Mouse (Mus musculus) brown adipose tissue, adult 24 weeks (tissue): ENCODE results near the gene Fastkd1. TPM values are rescaled to one million over a fixed set of nuclear protein-coding genes. Genes with fewer than 3 reads are reported as not detected.
"Not testable (repeated sequence)": the region's sequence is repeated elsewhere in the genome, so short reads cannot be mapped to it uniquely, and the experiment has no call there.

Experiments used
- H3K27ac ChIP-seq: fragments of 200-500 bp; replicated peaks from 2 replicates; pipeline ENCODE4 v1.5.1; 2012; ENCODE audit warnings: low read depth, mild to moderate bottlenecking, low read length
- H3K4me1 ChIP-seq: fragments of 200-500 bp; 2 replicates; pipeline ENCODE4 v1.6.1; 2012; ENCODE audit warnings: low read length, mixed read lengths; ENCODE audit not compliant: control insufficient read depth, insufficient read depth, insufficient read length
- H3K4me3 ChIP-seq: fragments of 200-500 bp; 2 replicates; pipeline ENCODE4 v1.5.1; 2012; ENCODE audit warnings: low read depth, mild to moderate bottlenecking, low read length, moderate library complexity; ENCODE audit not compliant: insufficient read depth
- polyA plus RNA-seq: library from polyadenylated mRNA; stranded (reverse); fragments of >200 nt; gene quantifications from 2 replicates; pipeline ENCODE4 v1.2.4, GENCODE M21; 2012; ENCODE audit not compliant: missing spikeins, insufficient read depth, insufficient read length

Gene Fastkd1
- polyA plus RNA-seq, 1 experiment = 24.0 TPM

DNA sequence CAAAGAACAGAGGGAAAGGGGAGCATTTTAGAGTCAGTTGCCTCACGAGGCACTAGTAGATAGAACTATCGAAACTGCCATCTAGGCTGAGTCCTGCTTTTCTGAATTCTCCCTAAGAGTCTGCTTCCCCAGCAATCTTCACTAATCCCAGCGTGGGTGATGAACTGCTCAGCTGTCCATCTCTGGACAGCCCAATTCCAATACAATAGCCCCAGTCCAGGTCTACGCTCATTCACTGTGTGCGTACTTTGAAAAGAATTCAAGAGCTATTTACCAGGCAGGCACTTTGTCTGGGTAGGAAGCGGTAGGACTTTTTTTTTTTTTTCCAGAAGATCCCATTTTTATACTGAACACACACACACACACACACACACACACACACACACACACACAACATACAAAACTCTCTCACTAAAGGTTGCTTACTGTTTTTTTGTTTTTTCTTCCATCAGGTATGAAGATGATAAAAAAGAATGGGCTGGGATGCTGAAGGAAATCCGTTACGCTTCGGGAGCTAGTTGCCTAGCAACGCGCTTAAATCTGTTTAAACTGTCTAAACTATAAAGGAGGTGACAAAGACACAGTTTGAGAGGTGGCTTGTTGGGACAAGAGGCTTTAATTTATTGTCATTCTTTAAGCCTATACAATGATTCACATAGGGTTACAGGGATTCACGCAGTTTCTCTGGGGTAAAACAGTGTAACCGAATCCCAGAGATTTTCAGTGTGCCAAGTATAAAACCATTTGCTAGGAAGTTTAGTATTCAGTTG, 30.1 kb downstream of the Fastkd1 start:
- Histone ChIP-seq H3K27ac (no peak overlapping the region), H3K4me1 (no peaks in the 10 kb centered on the region)

DNA sequence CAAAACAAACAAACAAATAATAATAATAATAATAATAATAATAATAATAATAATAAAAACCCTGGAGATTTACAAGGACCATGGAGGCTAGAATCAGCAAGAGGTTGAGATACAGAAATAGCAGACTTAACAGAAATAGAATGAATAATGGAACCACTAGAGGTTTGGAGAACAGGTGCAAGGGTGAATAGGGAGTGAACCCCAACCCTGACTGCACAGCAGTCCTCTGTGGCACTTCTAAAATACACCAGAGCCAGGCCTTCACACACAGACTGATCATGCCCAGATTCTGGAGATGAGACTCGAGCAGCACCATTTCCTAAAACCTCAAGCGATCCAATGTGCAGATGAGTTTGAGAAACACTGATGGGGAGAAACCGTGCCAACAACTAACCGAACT, 31.4 kb downstream of the Fastkd1 start:
- H3K27ac ChIP-seq = no peak overlapping the region
- H3K4me3 ChIP-seq = no peak overlapping the region
- H3K4me1 ChIP-seq = no peaks in the 10 kb centered on the region

More for the DNA sequence above, 30.1 kb downstream of the Fastkd1 start:
- H3K4me3 ChIP-seq = no peak overlapping the region

DNA sequence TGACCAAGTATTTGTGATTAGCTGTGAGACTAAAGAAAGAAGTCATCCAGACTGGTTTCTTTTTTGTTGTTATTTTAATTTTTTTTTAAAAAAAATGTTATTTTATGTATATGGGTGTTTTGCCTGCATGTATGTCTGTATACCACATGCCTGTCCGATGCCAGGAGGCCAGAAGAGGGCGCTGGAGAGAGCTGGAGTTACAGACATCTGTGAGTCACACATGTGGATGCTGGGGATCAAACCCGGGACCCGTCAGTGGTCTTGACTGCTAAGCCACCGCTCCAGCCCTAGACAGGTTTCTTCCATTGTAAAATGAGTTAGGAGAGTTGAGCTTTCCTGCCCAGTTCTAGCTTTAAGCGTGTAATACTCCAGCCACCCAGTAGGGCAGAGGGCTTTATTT, 33.3 kb downstream of the Fastkd1 start:
- Histone ChIP-seq H3K27ac (no peak overlapping the region), H3K4me1 (no peaks in the 10 kb centered on the region), H3K4me3 (no peak overlapping the region)

DNA sequence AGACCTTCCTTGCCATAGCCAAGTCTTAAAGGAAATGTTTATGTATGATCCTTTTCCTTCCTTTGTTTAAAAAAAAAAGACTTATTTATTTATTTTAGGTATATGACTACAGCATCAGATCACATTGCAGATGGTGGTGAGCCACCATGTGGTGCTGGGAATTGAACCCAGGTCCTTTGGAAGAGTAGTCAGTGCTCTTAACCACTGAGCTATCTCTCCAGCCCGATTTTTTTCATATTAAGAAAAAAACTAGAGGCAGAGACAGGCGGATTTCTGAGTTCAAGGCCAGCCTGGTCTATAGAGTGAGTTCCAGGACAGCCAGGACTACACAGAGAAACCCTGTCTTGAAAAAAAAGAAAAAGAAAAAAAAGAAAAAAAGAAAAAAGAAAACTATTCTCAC, 36.1 kb downstream of the Fastkd1 start:
- H3K27ac ChIP-seq, H3K4me1 ChIP-seq, H3K4me3 ChIP-seq: not testable (repeated sequence)

DNA sequence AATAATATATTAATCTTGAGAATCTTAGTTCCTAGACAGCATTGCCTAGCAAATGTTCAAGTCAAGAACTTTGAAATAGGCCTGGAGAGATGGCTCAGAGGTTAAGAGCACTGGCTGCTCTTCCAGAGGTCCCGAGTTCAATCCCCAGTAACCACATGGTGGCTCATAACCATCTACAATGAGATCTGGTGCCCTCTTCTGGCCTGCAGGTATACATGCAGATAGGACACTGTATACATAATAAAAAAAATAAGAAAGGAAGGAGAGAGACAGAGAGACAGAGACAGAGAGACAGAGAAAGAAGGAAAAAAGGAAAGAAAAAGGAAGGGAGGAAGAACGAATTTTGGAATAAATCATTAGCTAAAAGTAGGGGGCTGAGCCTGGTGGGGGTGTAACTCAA, 36.6 kb downstream of the Fastkd1 start:
- Histone ChIP-seq H3K27ac (no peak overlapping the region), H3K4me1 (0 out of 2 replicates have a peak, but pooled peaks cover 2% of the 10 kb centered on the region), H3K4me3 (no peak overlapping the region)

DNA sequence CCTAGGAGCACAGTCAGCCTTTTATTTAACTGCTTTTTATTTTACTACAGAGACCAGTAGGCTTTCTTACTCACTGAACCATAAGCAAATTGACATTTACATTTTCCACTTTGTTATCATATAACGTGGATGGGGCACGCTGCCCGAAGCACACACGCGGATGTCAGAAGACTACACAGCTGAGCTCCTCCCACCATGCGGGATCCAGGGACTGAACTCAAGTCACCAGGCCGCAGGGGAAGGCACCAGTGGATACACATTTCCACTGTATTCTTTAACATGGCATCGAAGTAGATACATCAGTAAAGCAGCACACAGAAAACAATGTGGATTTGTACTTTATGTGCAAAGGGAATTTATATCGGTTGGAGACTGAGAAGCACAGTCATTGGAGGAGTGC, 38.0 kb downstream of the Fastkd1 start:
- Histone ChIP-seq H3K4me1 (0 out of 2 replicates have a peak, but pooled peaks cover 2% of the 10 kb centered on the region), H3K4me3 (no peak overlapping the region), H3K27ac (no peak overlapping the region)

DNA sequence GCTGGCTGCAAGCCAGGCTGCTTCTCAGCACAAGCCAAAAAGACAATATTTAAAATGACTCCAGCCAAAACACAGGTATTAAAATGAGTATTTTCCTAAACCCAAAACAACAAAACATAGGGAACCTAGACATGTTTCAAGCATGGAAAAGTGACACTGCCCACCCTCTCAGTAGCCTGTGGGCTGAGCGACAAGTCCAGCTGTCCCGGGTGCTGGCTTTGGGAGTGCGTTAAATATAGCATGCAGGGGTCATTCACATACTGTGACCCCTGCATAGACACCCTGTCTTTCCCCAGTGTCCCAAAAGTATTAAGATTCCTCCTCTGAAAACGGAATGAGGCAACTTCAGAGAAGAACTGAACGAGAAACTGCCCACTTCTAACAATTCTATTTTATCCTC, 39.6 kb downstream of the Fastkd1 start:
- Histone ChIP-seq H3K4me3 (no peak overlapping the region), H3K27ac (no peak overlapping the region), H3K4me1 (0 out of 2 replicates have a peak, but pooled peaks cover 2% of the 10 kb centered on the region)

DNA sequence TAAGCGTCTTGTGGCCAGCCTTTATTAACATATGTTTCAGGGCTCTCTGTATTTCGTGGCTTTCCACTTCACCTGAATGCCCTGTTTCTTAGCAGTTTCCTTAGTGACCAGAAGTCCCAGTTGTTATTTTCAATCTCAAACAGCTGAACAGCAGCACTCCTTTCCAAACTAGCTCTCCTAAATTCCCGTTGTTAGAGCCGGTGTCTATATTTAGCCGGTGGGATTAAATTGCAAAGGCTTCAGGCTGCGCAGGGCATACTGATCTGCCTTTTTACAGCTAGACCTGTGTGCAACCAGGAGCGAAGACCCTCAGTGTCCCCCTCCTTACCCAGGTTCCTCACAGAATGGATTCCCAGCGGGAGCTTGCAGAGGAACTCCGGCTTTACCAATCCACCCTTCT, 43.5 kb downstream of the Fastkd1 start, which contains the start of gene Klhl41:
Gene Klhl41, plus strand, starts transcription at position 268 of the 400 bp plus-strand sequence.
- Histone ChIP-seq H3K4me3 (no peak within 1 kb of the TSS), H3K4me1 (0 out of 2 replicates have a peak, but pooled peaks cover 2% of the 10 kb centered on the region), H3K27ac (no peak within 1 kb of the TSS)

DNA sequence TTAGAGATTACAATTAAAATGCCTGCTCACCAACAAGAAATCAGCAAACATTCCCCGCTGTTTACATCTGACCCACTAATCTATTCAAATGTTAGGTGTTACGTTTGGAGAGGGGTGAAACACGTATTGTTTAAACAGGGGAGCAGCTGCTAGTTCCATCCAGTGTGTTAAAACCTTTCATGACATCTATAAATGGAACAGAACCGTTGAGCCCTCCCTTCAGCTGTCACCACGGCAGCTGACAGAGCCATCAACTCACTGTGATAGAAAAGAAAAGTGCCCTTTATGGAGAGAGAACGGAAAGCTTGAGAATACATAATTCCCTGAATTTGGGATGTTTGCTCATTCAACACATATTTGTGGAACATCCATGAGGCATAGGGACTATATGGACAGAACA, 44.9 kb downstream of the Fastkd1 start:
- Histone ChIP-seq H3K27ac (no peak overlapping the region), H3K4me3 (no peak overlapping the region)

DNA sequence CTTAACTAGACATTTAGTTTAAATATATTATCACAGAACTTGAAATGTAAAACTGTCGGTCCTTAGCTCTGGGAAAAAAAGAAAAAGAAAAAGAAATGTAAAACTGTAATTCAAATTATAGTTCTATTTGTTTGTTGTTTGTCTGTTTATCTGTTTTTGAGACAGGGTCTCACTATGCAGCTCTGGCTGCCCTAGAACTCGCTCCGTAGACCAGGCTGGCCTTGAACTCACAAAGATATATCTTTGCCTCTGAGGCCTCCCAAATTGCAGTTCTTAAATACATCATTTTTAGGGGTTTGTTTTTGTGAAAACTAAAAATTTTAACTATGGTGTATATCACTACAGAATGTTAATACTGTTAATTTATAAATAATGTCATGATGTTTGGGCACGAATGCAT, 45.7 kb downstream of the Fastkd1 start:
- no peak overlapping the region for H3K4me3 ChIP-seq
- no peak overlapping the region for H3K27ac ChIP-seq
- H3K4me1 ChIP-seq = no peaks in the 10 kb centered on the region

More for the DNA sequence above, 44.9 kb downstream of the Fastkd1 start:
- H3K4me1 ChIP-seq = 0 out of 2 replicates have a peak, but pooled peaks cover 2% of the 10 kb centered on the region

DNA sequence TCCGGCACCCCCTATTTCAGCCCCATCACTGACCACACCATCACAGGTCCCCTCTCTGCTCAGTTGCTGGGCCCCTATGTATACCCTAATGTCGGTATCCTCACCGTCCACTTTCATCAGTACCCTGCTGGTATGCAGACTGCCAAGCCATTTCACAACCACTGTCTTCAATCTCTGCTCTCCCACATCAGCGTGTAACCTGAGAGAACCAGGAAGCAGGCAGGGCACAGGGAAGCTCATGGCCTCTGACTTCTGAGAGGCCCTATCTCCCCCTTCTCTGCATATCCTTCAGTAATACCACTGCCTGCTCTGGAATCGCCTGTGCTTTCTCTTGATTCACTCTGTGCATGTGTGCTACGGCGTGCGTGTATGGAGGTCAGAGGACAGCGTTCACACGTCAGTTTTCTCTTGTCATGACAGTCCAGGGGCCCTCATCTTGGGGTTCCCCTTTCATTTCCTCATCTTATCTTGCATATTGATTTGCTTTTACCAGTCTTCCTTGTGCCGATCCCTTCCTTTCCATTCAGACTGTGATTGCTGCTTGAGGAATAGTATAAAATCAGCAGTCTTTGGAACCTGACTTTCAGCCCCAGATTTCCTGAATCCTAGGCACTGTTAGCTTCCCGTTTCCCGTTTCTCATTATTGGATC, 49.4 kb downstream of the Fastkd1 start:
- Histone ChIP-seq H3K4me3 (no peak overlapping the region), H3K4me1 (no peaks in the 10 kb centered on the region), H3K27ac (no peak overlapping the region)

DNA sequence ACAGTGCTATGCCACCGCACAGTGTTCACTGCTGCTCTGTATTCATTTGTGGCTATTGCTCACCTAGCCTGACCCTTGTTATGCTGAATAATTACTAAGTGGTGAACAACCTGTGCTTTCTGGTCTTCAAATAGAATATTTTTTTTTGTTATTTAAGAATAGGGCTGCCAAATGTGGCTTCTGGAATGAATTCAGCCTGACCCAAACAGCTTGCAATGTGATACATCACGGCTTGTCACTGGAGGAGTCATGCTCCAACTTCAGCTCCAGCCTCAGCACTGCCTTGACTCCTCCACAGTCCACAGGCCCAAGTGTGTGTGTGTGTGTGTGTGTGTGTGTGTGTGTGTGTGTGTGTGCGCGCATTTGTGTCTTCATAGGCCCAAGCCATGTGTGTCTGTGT, 54.0 kb downstream of the Fastkd1 start:
- Histone ChIP-seq H3K4me3 (no peak overlapping the region), H3K27ac (no peak overlapping the region)

DNA sequence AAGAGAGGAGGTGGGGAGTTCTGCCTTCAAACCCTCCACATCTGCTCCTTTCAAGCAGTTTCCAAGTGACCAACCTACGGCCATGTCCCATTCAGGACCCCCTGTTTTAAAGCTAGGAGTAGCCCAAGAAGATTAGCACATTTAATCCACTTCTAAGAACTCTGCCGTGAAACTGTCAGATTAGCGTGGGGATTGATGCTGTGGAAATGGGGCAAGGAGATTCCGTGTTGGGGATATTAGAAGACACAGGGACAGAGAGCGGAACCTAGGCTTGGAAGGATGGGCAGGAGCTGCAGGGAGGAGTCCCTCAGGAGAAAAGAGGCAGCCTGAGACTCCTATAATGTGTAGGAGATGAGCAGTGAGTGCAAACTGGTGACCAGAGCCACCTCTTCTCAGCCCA, 63.6 kb downstream of the Fastkd1 start:
- Histone ChIP-seq H3K27ac (no peak overlapping the region), H3K4me3 (no peak overlapping the region)

More for the DNA sequence above, 54.0 kb downstream of the Fastkd1 start:
- no peaks in the 10 kb centered on the region for H3K4me1 ChIP-seq

DNA sequence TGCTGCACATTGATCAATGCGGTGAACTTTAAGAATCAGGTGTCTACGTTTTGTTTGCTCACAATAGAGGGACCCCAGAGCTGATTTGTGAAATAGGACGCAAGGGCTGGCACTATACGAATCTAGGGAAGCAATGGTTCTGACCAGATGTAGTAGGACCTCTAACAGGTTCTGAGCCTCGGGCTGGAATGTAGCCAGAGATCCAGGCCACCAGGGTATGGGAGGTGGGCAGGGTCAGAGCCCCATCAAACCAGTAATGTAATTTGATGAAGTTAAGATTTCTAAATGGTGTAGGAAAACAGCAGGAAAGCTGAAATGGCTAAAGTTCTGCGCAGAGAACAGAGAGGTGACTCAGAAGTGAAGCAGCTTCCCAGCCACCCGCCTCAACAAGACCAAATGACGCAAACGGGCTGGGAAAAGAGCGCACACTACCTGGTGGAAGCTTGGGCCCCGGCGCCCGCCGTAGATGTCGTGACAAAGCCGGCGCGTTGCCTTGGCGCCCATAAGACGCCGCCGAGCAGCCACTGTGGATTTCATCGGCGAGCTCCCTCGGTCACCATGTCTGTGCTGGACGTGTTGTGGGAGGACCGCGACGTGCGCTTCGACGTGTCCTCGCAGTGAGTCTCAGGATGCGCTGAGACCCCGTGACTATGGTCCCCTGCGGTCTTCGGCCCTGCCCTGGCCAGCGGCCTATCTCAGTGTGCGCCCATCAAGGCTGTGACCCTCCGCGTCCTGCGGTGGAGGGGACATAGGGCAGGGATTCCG, 66.4 kb downstream of the Fastkd1 start, which contains the start of gene Bbs5:
Gene Bbs5, plus strand, starts transcription at position 446 of the 765 bp plus-strand sequence.
- no peak within 1 kb of the TSS for H3K27ac ChIP-seq
- H3K4me1 ChIP-seq = no peaks in the 10 kb centered on the region
- peak within 1 kb of the TSS; percentile 88 for H3K4me3 ChIP-seq

More for the DNA sequence above, 63.6 kb downstream of the Fastkd1 start:
- H3K4me1 ChIP-seq = no peaks in the 10 kb centered on the region

DNA sequence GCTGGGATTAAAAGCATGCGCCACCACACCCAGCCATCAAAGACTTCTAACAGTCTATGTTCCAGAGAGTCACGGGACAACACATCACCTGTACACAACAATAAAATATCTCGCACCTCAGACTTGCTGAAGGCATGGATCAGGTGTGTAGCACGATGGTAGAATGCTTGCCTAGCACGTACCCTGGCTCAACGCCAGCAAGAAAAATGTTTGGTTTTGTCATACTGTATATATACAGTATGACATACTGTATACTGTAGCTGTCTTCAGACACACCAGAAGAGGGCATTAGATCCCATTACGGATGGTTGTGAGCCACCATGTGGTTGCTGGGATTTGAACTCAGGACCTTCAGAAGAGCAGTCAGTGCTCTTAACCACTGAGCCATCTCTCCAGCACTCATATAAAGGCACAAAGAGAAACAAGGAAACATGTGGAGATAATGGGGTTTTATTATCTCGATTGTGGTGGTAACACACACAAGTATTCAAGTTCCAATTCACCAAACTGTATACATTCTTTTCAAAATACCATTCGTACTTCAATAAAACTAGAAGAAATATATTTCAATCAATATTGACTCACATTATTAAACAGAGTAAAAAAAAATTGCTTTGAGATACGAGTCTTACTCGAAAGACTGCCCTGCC, 68.2 kb downstream of the Fastkd1 start:
- Histone ChIP-seq H3K27ac (no peak overlapping the region), H3K4me3 (no peak overlapping the region)

More for the DNA sequence above, 68.2 kb downstream of the Fastkd1 start:
- H3K4me1 ChIP-seq = no peaks in the 10 kb centered on the region
